Mouse (Mus musculus) kidney, embryonic 16.5 days (tissue): ENCODE measurements around the gene 1700019N19Rik. TPM values are rescaled to one million over a fixed set of nuclear protein-coding genes. Genes with fewer than 3 reads are reported as not detected.

Experiments used
- ATAC-seq: fragments of 200-750 bp; cut with Nextera tagmentation; 2 replicates; pipeline ENCODE4 v1.8.0; 2017; ENCODE audit warnings: moderate TSS enrichment; ENCODE audit not compliant: low FRiP score, low TSS enrichment
- H3K27ac ChIP-seq: fragments of 300-500 bp; sonication (generic); 2 replicates; pipeline ENCODE4 v1.5.1; 2014; ENCODE audit warnings: low read length
- H3K27me3 ChIP-seq: fragments of 300-500 bp; sonication (generic); 2 replicates; pipeline ENCODE4 v1.6.1; 2014; ENCODE audit warnings: low read length, control low read depth, mixed read lengths; ENCODE audit not compliant: insufficient read depth
- H3K36me3 ChIP-seq: fragments of 300-500 bp; sonication (generic); 2 replicates; pipeline ENCODE4 v1.6.1; 2014; ENCODE audit warnings: low read length, control low read depth, mixed read lengths; ENCODE audit not compliant: insufficient read depth
- H3K4me1 ChIP-seq: fragments of 300-500 bp; sonication (generic); 2 replicates; pipeline ENCODE4 v1.6.1; 2014; ENCODE audit warnings: low read length, control low read depth, mixed read lengths; ENCODE audit not compliant: insufficient read depth
- H3K4me2 ChIP-seq: fragments of 300-500 bp; sonication (generic); replicated peaks from 2 replicates; pipeline ENCODE4 v1.6.1; 2014; ENCODE audit warnings: low read depth, low read length
- H3K4me3 ChIP-seq: fragments of 300-500 bp; sonication (generic); 2 replicates; pipeline ENCODE4 v1.5.1; 2014; ENCODE audit warnings: mild to moderate bottlenecking, low read length
- H3K9ac ChIP-seq: fragments of 300-500 bp; sonication (generic); replicated peaks from 2 replicates; pipeline ENCODE4 v1.6.1; 2014; ENCODE audit warnings: low read length
- H3K9me3 ChIP-seq: fragments of 300-500 bp; sonication (generic); 2 replicates; pipeline ENCODE4 v1.6.1; 2016; ENCODE audit warnings: low read length, control low read depth
- WGBS: fragments of 180-500 bp; shearing (Covaris S2); extraction: QIAGEN DNeasy Blood & Tissue Kit; methylation state at CpG from one replicate; pipeline ENCODE4 v1.1.7; 2014; 5-methylcytosine and 5-hydroxymethylcytosine counted together
- polyA plus RNA-seq: library from polyadenylated mRNA; unstranded; fragments of >200 nt; fragmentation: Nextera tagmentation; extraction: Ambion mirVana; gene quantifications from 2 replicates; pipeline ENCODE4 v1.2.1, GENCODE M21; 2015

The 1700019N19Rik gene
- polyA plus RNA-seq, 1 experiment from 2014 or later = not detected

GRCm38 (mm10) chr19:58762848-58763541 lies 31.3 kb downstream of the 1700019N19Rik start:
- Histone ChIP-seq H3K4me1 (peaks cover 3% of the 10 kb centered on the region; the same call in 1 of the 2 replicates), H3K9me3 (no peaks in the 10 kb centered on the region), H3K9ac (0 out of 2 replicates have a peak overlapping the region, but pooled peaks have one; percentile 23), H3K27me3 (no peaks in the 10 kb centered on the region), H3K36me3 (no peaks in the 10 kb centered on the region), H3K4me2 (no peak overlapping the region; the same call in 1 of the 2 replicates), H3K27ac (no peak overlapping the region), H3K4me3 (no peak overlapping the region)
- ATAC-seq = peak; percentile 68; the same call in 1 of the 2 replicates
- WGBS = 12% methylated on average over 12 of the region's 12 CpGs

- Histone ChIP-seq H3K4me1 (peaks cover 3% of the 10 kb centered on the region; the same call in 1 of the 2 replicates), H3K4me2 (no peak overlapping the region), H3K9me3 (no peaks in the 10 kb centered on the region), H3K27ac (no peak overlapping the region), H3K9ac (no peak overlapping the region), H3K27me3 (no peaks in the 10 kb centered on the region), H3K4me3 (no peak overlapping the region), H3K36me3 (no peaks in the 10 kb centered on the region)
- 29% methylated on average over 6 of the region's 6 CpGs for WGBS
- ATAC-seq = peak; percentile 64
Observed at GRCm38 (mm10) chr19:58762316-58762715, 31.9 kb downstream of the 1700019N19Rik start.

GRCm38 (mm10) chr19:58759423-58759822 lies 34.8 kb downstream of the 1700019N19Rik start, which contains the start of gene Pnliprp2:
Gene Pnliprp2 (plus strand): TSS chr19:58759719.
- whole genome bisulfite sequencing = 41% methylated on average over 9 of the region's 9 CpGs
- peaks cover 3% of the 10 kb centered on the region; the same call in 1 of the 2 replicates for H3K4me1 ChIP-seq
- H3K4me3 ChIP-seq = no peak within 1 kb of the TSS
- ATAC-seq = peak; percentile 86
- no peaks in the 10 kb centered on the region for H3K9me3 ChIP-seq
- H3K36me3 ChIP-seq = no peaks in the 10 kb centered on the region
- H3K4me2 ChIP-seq = no peak within 1 kb of the TSS
- H3K27ac ChIP-seq = no peak within 1 kb of the TSS
- no peak within 1 kb of the TSS for H3K9ac ChIP-seq
- H3K27me3 ChIP-seq = no peaks in the 10 kb centered on the region

- Histone ChIP-seq H3K9ac (no peak overlapping the region), H3K4me2 (no peak overlapping the region), H3K36me3 (no peaks in the 10 kb centered on the region), H3K27ac (no peak overlapping the region), H3K9me3 (no peaks in the 10 kb centered on the region), H3K4me1 (peaks cover 3% of the 10 kb centered on the region; the same call in 1 of the 2 replicates), H3K4me3 (no peak overlapping the region), H3K27me3 (no peaks in the 10 kb centered on the region)
- WGBS = 84% methylated on average over 4 of the region's 4 CpGs
- no peak for ATAC-seq
Observed at GRCm38 (mm10) chr19:58758871-58759270, 35.4 kb downstream of the 1700019N19Rik start.

- H3K9ac ChIP-seq = no peak overlapping the region
- ATAC-seq = no peak
- no peak overlapping the region for H3K27ac ChIP-seq
- 74% methylated on average over 2 of the region's 2 CpGs for WGBS
- H3K4me3 ChIP-seq = no peak overlapping the region
- H3K36me3 ChIP-seq = no peaks in the 10 kb centered on the region
- H3K4me1 ChIP-seq = no peaks in the 10 kb centered on the region
- H3K4me2 ChIP-seq = no peak overlapping the region
- H3K27me3 ChIP-seq = no peaks in the 10 kb centered on the region
- no peaks in the 10 kb centered on the region for H3K9me3 ChIP-seq
Observed at GRCm38 (mm10) chr19:58751504-58751903, 42.8 kb downstream of the 1700019N19Rik start.

GRCm38 (mm10) chr19:58750822-58751221 lies 43.4 kb downstream of the 1700019N19Rik start:
- 63% methylated on average over 2 of the region's 2 CpGs for WGBS
- Histone ChIP-seq H3K4me3 (no peak overlapping the region), H3K27ac (no peak overlapping the region), H3K4me1 (no peaks in the 10 kb centered on the region), H3K9me3 (no peaks in the 10 kb centered on the region), H3K36me3 (no peaks in the 10 kb centered on the region), H3K9ac (no peak overlapping the region), H3K4me2 (no peak overlapping the region), H3K27me3 (no peaks in the 10 kb centered on the region)
- ATAC-seq = no peak

GRCm38 (mm10) chr19:58747498-58748000 lies 46.7 kb downstream of the 1700019N19Rik start:
- WGBS = 84% methylated on average over 9 of the region's 9 CpGs
- no peak overlapping the region for H3K9ac ChIP-seq
- no peaks in the 10 kb centered on the region for H3K27me3 ChIP-seq
- no peaks in the 10 kb centered on the region for H3K9me3 ChIP-seq
- H3K36me3 ChIP-seq = no peaks in the 10 kb centered on the region
- no peak for ATAC-seq
- H3K4me1 ChIP-seq = no peaks in the 10 kb centered on the region
- H3K4me3 ChIP-seq = no peak overlapping the region
- no peak overlapping the region for H3K27ac ChIP-seq
- no peak overlapping the region for H3K4me2 ChIP-seq

GRCm38 (mm10) chr19:58743736-58744135 lies 50.5 kb downstream of the 1700019N19Rik start:
- Histone ChIP-seq H3K9ac (no peak overlapping the region), H3K27ac (no peak overlapping the region), H3K4me1 (no peaks in the 10 kb centered on the region), H3K9me3 (no peaks in the 10 kb centered on the region), H3K36me3 (no peaks in the 10 kb centered on the region), H3K4me3 (no peak overlapping the region), H3K27me3 (no peaks in the 10 kb centered on the region), H3K4me2 (no peak overlapping the region)
- 34% methylated on average over 4 of the region's 4 CpGs for WGBS
- no peak for ATAC-seq

GRCm38 (mm10) chr19:58742711-58743110 lies 51.5 kb downstream of the 1700019N19Rik start:
- Histone ChIP-seq H3K27ac (no peak overlapping the region), H3K9me3 (no peaks in the 10 kb centered on the region), H3K36me3 (no peaks in the 10 kb centered on the region), H3K27me3 (no peaks in the 10 kb centered on the region), H3K4me2 (no peak overlapping the region), H3K4me1 (no peaks in the 10 kb centered on the region), H3K9ac (no peak overlapping the region), H3K4me3 (no peak overlapping the region)
- no peak for ATAC-seq
- WGBS = 86% methylated on average over 4 of the region's 4 CpGs

GRCm38 (mm10) chr19:58741036-58741435 lies 53.2 kb downstream of the 1700019N19Rik start:
- Histone ChIP-seq H3K27ac (no peak overlapping the region), H3K27me3 (no peaks in the 10 kb centered on the region), H3K4me1 (no peaks in the 10 kb centered on the region), H3K4me3 (no peak overlapping the region), H3K36me3 (no peaks in the 10 kb centered on the region), H3K9ac (no peak overlapping the region), H3K4me2 (no peak overlapping the region), H3K9me3 (no peaks in the 10 kb centered on the region)
- WGBS = 83% methylated on average over 6 of the region's 6 CpGs
- ATAC-seq = no peak
